Mouse (Mus musculus) MEL (cell line): ENCODE data around the gene Efna4. TPM values are rescaled to one million over a fixed set of nuclear protein-coding genes. Genes with fewer than 3 reads are reported as not detected.

Source experiments
- DNase-seq: peaks from one replicate; pipeline ENCODE4 v3.0.0; 2011; ENCODE audit warnings: low read depth, low spot score
- H3K27ac ChIP-seq: 2 replicates; pipeline ENCODE4 v1.5.1; 2012; ENCODE audit warnings: low read depth, mild to moderate bottlenecking, control low read depth, low read length, moderate library complexity; ENCODE audit not compliant: control insufficient read depth
- H3K27me3 ChIP-seq, 2 experiments: fragments of 150-350 bp in 1 of 2; sonication (generic) in 1 of 2; 2 replicates each; pipeline ENCODE4 v1.6.1; 2012; ENCODE audit warnings: low read length in 2 of 2, mild to moderate bottlenecking in 2 of 2, improper control_type of control experiment in 1 of 2, moderate library complexity in 1 of 2; ENCODE audit not compliant: insufficient read depth in 2 of 2, control insufficient read depth in 1 of 2
- H3K36me3 ChIP-seq, 2 experiments: 2 replicates each; pipeline ENCODE4 v1.6.1; 2012 to 2014; ENCODE audit warnings: low read length in 2 of 2, improper control_type of control experiment in 1 of 2, inconsistent platforms in 1 of 2, mild to moderate bottlenecking in 1 of 2; ENCODE audit not compliant: insufficient read depth in 2 of 2, control insufficient read depth in 1 of 2
- H3K4me1 ChIP-seq, 2 experiments: fragments of 150-350 bp in 1 of 2; sonication (generic) in 1 of 2; 2 replicates each; pipeline ENCODE4 v1.6.1; 2012; ENCODE audit warnings: low read length in 2 of 2, improper control_type of control experiment in 1 of 2, mild to moderate bottlenecking in 1 of 2; ENCODE audit not compliant: insufficient read depth in 2 of 2, control insufficient read depth in 1 of 2
- H3K4me3 ChIP-seq, 2 experiments: fragments of 150-350 bp in 1 of 2; sonication (generic) in 1 of 2; 2 replicates each; pipeline ENCODE4 v1.5.1; 2012; ENCODE audit warnings: low read depth in 2 of 2, low read length in 2 of 2, mild to moderate bottlenecking in 2 of 2, moderate library complexity in 2 of 2, control low read depth in 1 of 2, improper control_type of control experiment in 1 of 2; ENCODE audit not compliant: control insufficient read depth in 1 of 2, insufficient read depth in 1 of 2
- H3K79me2 ChIP-seq: 2 replicates; pipeline ENCODE4 v1.6.1; 2012; ENCODE audit warnings: mild to moderate bottlenecking, low read length, moderate library complexity; ENCODE audit not compliant: control insufficient read depth, poor library complexity, insufficient read depth
- H3K9ac ChIP-seq: 2 replicates; pipeline ENCODE4 v1.6.1; 2012; ENCODE audit warnings: low read depth, mild to moderate bottlenecking, control low read depth, low read length, moderate library complexity; ENCODE audit not compliant: control insufficient read depth, poor library complexity, severe bottlenecking
- H3K9me3 ChIP-seq: fragments of 150-350 bp; sonication (generic); replicated peaks from 2 replicates; pipeline ENCODE4 v1.6.1; 2012; ENCODE audit warnings: mild to moderate bottlenecking, low read length, improper control_type of control experiment, moderate library complexity; ENCODE audit not compliant: insufficient read depth
- BHLHE40 ChIP-seq: IDR thresholded peaks from 2 replicates; pipeline ENCODE4 v1.6.1; 2012; ENCODE audit warnings: low read depth, mild to moderate bottlenecking, inconsistent platforms, low read length, improper control_type of control experiment, borderline replicate concordance
- CHD1 ChIP-seq: IDR thresholded peaks from 2 replicates; pipeline ENCODE4 v1.6.1; 2012; ENCODE audit warnings: low read depth, mild to moderate bottlenecking, inconsistent platforms, low read length, improper control_type of control experiment
- CTCF ChIP-seq, 3 experiments: IDR thresholded peaks in 2 of 3; conservative IDR thresholded peaks in 1 of 3; 2 replicates each; pipeline ENCODE4 v1.5.1; 2011 to 2012; ENCODE audit warnings: low read length in 3 of 3, low read depth in 2 of 3, mild to moderate bottlenecking in 2 of 3, improper control_type of control experiment in 1 of 3, inconsistent platforms in 1 of 3, mixed read lengths in 1 of 3, moderate library complexity in 1 of 3; ENCODE audit not compliant: control insufficient read depth in 1 of 3, insufficient read depth in 1 of 3, poor library complexity in 1 of 3, severe bottlenecking in 1 of 3
- E2F4 ChIP-seq: IDR thresholded peaks from 2 replicates; pipeline ENCODE4 v1.6.1; 2011; ENCODE audit warnings: low read depth, low read length, improper control_type of control experiment, borderline replicate concordance
- ELF1 ChIP-seq: IDR thresholded peaks from 2 replicates; pipeline ENCODE4 v1.6.1; 2014; ENCODE audit warnings: low read depth, mild to moderate bottlenecking, inconsistent platforms, low read length, improper control_type of control experiment, moderate library complexity
- GABPA ChIP-seq: IDR thresholded peaks from 2 replicates; pipeline ENCODE4 v1.6.1; 2012; ENCODE audit warnings: low read depth, mild to moderate bottlenecking, inconsistent platforms, low read length, improper control_type of control experiment, moderate library complexity
- GATA1 ChIP-seq: IDR thresholded peaks from 2 replicates; pipeline ENCODE4 v1.6.1; 2011; ENCODE audit warnings: low read depth, low read length, improper control_type of control experiment
- HCFC1 ChIP-seq: IDR thresholded peaks from 2 replicates; pipeline ENCODE4 v1.6.1; 2012; ENCODE audit warnings: low read depth, mild to moderate bottlenecking, inconsistent platforms, low read length, improper control_type of control experiment, moderate library complexity
- JUND ChIP-seq: IDR thresholded peaks from 2 replicates; pipeline ENCODE4 v1.6.1; 2011; ENCODE audit warnings: low read depth, mild to moderate bottlenecking, improper control_type of control experiment, low read length
- MAFK ChIP-seq: IDR thresholded peaks from 2 replicates; pipeline ENCODE4 v1.6.1; 2011; ENCODE audit warnings: low read depth, mild to moderate bottlenecking, low read length, improper control_type of control experiment, borderline replicate concordance
- MAX ChIP-seq: IDR thresholded peaks from 2 replicates; pipeline ENCODE4 v1.6.1; 2011; ENCODE audit warnings: low read length, improper control_type of control experiment
- MEF2A ChIP-seq: IDR thresholded peaks from 2 replicates; pipeline ENCODE4 v1.6.1; 2014; ENCODE audit warnings: low read depth, mild to moderate bottlenecking, inconsistent platforms, low read length, improper control_type of control experiment; ENCODE audit not compliant: poor library complexity, insufficient replicate concordance, severe bottlenecking; ENCODE audit errors: extremely low read depth
- MXI1 ChIP-seq: IDR thresholded peaks from 2 replicates; pipeline ENCODE4 v1.6.1; 2011; ENCODE audit warnings: mild to moderate bottlenecking, low read depth, low read length, improper control_type of control experiment
- NRF1 ChIP-seq: IDR thresholded peaks from 2 replicates; pipeline ENCODE4 v1.6.1; 2014; ENCODE audit warnings: low read depth, mild to moderate bottlenecking, inconsistent platforms, low read length, improper control_type of control experiment, moderate library complexity; ENCODE audit not compliant: poor library complexity, insufficient read depth, severe bottlenecking
- POLR2AphosphoS2 ChIP-seq: IDR thresholded peaks from 2 replicates; pipeline ENCODE4 v1.6.1; 2011; ENCODE audit warnings: low read length, improper control_type of control experiment
- RCOR1 ChIP-seq: IDR thresholded peaks from 2 replicates; pipeline ENCODE4 v1.6.1; 2012; ENCODE audit warnings: low read depth, mild to moderate bottlenecking, inconsistent platforms, low read length, improper control_type of control experiment
- TAL1 ChIP-seq: IDR thresholded peaks from 2 replicates; pipeline ENCODE4 v1.6.1; 2012; ENCODE audit warnings: mild to moderate bottlenecking, inconsistent platforms, low read length, moderate library complexity, mixed read lengths
- USF1 ChIP-seq: IDR thresholded peaks from 2 replicates; pipeline ENCODE4 v1.6.1; 2014; ENCODE audit warnings: low read depth, mild to moderate bottlenecking, inconsistent platforms, low read length, improper control_type of control experiment, moderate library complexity
- ZKSCAN1 ChIP-seq: IDR thresholded peaks from 2 replicates; pipeline ENCODE4 v1.6.1; 2012; ENCODE audit warnings: low read depth, mild to moderate bottlenecking, inconsistent platforms, low read length, improper control_type of control experiment, moderate library complexity
- ZMIZ1 ChIP-seq: IDR thresholded peaks from 2 replicates; pipeline ENCODE4 v1.6.1; 2012; ENCODE audit warnings: low read depth, mild to moderate bottlenecking, inconsistent platforms, low read length, improper control_type of control experiment, moderate library complexity
- polyA plus RNA-seq, 2 experiments: library from polyadenylated mRNA; stranded (reverse) in 1 of 2; unstranded in 1 of 2; fragments of >175 nt in 1 of 2; fragments of >200 nt in 1 of 2; gene quantifications; 2 replicates each; pipeline versions ENCODE4 v1.2.1 to v1.2.4; 2012; ENCODE audit warnings: low replicate concordance in 2 of 2, low read depth in 1 of 2; ENCODE audit not compliant: insufficient read length in 2 of 2, insufficient read depth in 1 of 2, missing spikeins in 1 of 2
- total RNA-seq: library from RNA; depleted of rRNA; stranded (reverse); fragments of 300-350 nt; gene quantifications from 2 replicates; pipeline ENCODE4 v1.2.3, GENCODE M21; 2012

Gene Efna4
- total and polyA plus RNA-seq, 3 experiments: 1.9 to 4.5 TPM; not detected in 1

DNA sequence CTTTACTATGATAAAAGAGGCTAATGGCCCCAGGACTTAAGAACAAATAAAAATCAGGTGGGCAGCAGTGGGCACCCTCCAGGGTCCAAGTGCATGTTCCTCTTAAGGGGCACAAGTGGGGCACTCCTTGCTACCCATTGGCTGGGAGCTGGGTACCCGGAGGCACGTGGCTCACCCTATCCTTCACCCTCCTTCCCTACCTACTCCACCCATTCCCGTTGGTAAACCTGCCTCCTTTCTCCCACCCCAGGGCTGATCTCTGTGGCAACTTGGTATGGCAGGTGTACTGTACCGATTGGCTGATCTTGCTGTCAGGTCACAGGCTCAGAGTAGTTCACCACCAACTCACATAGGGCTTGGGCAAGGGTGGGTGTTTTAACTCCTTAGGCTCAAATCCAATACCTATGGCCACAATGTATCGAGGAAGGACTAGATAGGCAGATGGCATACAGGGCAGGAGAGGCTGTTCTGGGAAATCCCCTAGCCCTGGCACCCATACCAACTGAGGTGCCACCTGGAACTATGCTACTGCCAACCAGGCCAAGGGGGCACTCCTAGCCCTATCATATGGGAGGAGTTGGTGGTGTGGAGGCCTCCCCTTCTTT is 45.9 kb upstream of the Efna4 start:
- no peak overlapping the region for H3K4me3 ChIP-seq
- H3K36me3 ChIP-seq: peaks cover 0 to 7% of the 10 kb centered on the region in 2 experiments; a peak in 2 of 4 replicates
- H3K9me3 ChIP-seq: no peaks in the 10 kb centered on the region
- H3K79me2 ChIP-seq: no peaks in the 10 kb centered on the region
- H3K27ac ChIP-seq: no peak overlapping the region
- DNase-seq: no peak
- H3K4me1 ChIP-seq: peaks cover 0 to 12% of the 10 kb centered on the region in 2 experiments; a peak in 3 of 4 replicates
- H3K9ac ChIP-seq: no peak overlapping the region
- TF ChIP-seq ELF1 (no peak), MEF2A (no peak), MAFK (no peak), ZKSCAN1 (no peak), JUND (no peak), CTCF (IDR thresholded peaks at IDR 0.05 in 2 of 3, conservative IDR thresholded peaks at IDR 0.05 in 1 of 3; ENCODE audit: control insufficient read depth in 1 of 3, insufficient read depth in 1 of 3, low read depth in 2 of 3, low read length in 3 of 3, poor library complexity in 1 of 3, severe bottlenecking in 1 of 3) (no peak), BHLHE40 (no peak), E2F4 (no peak), CHD1 (no peak), RCOR1 (no peak)
- TF ChIP-seq, all 39 proteins: peak for 0
- H3K27me3 ChIP-seq: no peaks in the 10 kb centered on the region

GRCm38 (mm10) chr3:89382950-89383349 is 45.1 kb upstream of the Efna4 start:
- Histone ChIP-seq H3K36me3 (peaks cover 0 to under 1% of the 10 kb centered on the region in 2 experiments; a peak in 1 of 4 replicates), H3K27me3 (no peaks in the 10 kb centered on the region), H3K4me1 (peaks cover 0 to 4% of the 10 kb centered on the region in 2 experiments; a peak in 3 of 4 replicates), H3K9me3 (no peaks in the 10 kb centered on the region), H3K27ac (no peak overlapping the region), H3K79me2 (no peaks in the 10 kb centered on the region), H3K4me3 (no peak overlapping the region)
- TF ChIP-seq MEF2A (no peak), MAX (no peak), CHD1 (no peak), ZMIZ1 (no peak), GABPA (no peak), BHLHE40 (no peak), HCFC1 (no peak), TAL1 (no peak), MXI1 (no peak), GATA1 (no peak), NRF1 (no peak), E2F4 (no peak), USF1 (no peak), RCOR1 (no peak), POLR2AphosphoS2 (no peak)
- TF ChIP-seq, all 39 proteins: peak for 0
- no peak for DNase-seq
- H3K9ac ChIP-seq: no peak overlapping the region
